Mouse (Mus musculus) hindbrain, embryonic 11.5 days (tissue): Measurements from ENCODE around the gene Nfasc. TPM values are rescaled to one million over a fixed set of nuclear protein-coding genes. Genes with fewer than 3 reads are reported as not detected.

Experiments
- ATAC-seq: fragments of 200-750 bp; cut with Nextera tagmentation; 2 replicates; pipeline ENCODE4 v1.8.0; 2017; ENCODE audit warnings: mild to moderate bottlenecking, moderate TSS enrichment, moderate library complexity; ENCODE audit not compliant: low FRiP score
- DNase-seq: peaks from one replicate; pipeline ENCODE4 v3.0.0-alpha.2; 2015; ENCODE audit warnings: low spot score
- H3K27ac ChIP-seq: fragments of 300-500 bp; sonication (generic); 2 replicates; pipeline ENCODE4 v1.5.1; 2014; ENCODE audit warnings: mild to moderate bottlenecking, low read depth, low read length
- H3K27me3 ChIP-seq: fragments of 300-500 bp; sonication (generic); 2 replicates; pipeline ENCODE4 v1.6.1; 2014; ENCODE audit warnings: mild to moderate bottlenecking, low read length, moderate library complexity, mixed read lengths; ENCODE audit not compliant: control insufficient read depth, insufficient read depth
- H3K36me3 ChIP-seq: fragments of 300-500 bp; sonication (generic); 2 replicates; pipeline ENCODE4 v1.6.1; 2014; ENCODE audit warnings: mild to moderate bottlenecking, low read length, moderate library complexity, mixed read lengths; ENCODE audit not compliant: control insufficient read depth, insufficient read depth
- H3K4me1 ChIP-seq: fragments of 300-500 bp; sonication (generic); replicated peaks from 2 replicates; pipeline ENCODE4 v1.6.1; 2014; ENCODE audit warnings: low read length, mixed read lengths; ENCODE audit not compliant: control insufficient read depth, insufficient read depth
- H3K4me2 ChIP-seq: fragments of 300-500 bp; sonication (generic); replicated peaks from 2 replicates; pipeline ENCODE4 v1.6.1; 2014; ENCODE audit warnings: mild to moderate bottlenecking, low read depth, low read length
- H3K4me3 ChIP-seq: fragments of 300-500 bp; sonication (generic); 2 replicates; pipeline ENCODE4 v1.5.1; 2014; ENCODE audit warnings: low read depth, low read length
- H3K9ac ChIP-seq: fragments of 300-500 bp; sonication (generic); 2 replicates; pipeline ENCODE4 v1.6.1; 2014; ENCODE audit warnings: low read depth, low read length
- H3K9me3 ChIP-seq: fragments of 300-500 bp; sonication (generic); 2 replicates; pipeline ENCODE4 v1.6.1; 2016; ENCODE audit warnings: low read length; ENCODE audit not compliant: control insufficient read depth
- whole genome bisulfite sequencing: fragments of 180-500 bp; shearing (Covaris S2); extraction: QIAGEN DNeasy Blood & Tissue Kit; methylation state at CpG from one replicate; pipeline ENCODE4 v1.1.7; 2014; 5-methylcytosine and 5-hydroxymethylcytosine counted together
- polyA plus RNA-seq: library from polyadenylated mRNA; unstranded; fragments of >200 nt; fragmentation: Nextera tagmentation; extraction: Ambion mirVana; gene quantifications from 2 replicates; pipeline ENCODE4 v1.2.1, GENCODE M21; 2014

Gene Nfasc
- polyA plus RNA-seq, 1 experiment from 2014 or later: 38.0 TPM

- Histone ChIP-seq H3K4me2 (peak within 1 kb of the TSS; percentile 56), H3K27me3 (peaks cover 26% of the 10 kb centered on the region), H3K27ac (peak within 1 kb of the TSS; percentile 75), H3K9ac (peak within 1 kb of the TSS; percentile 71), H3K36me3 (no peaks in the 10 kb centered on the region), H3K4me1 (peaks cover 5% of the 10 kb centered on the region; the same call in 1 of the 2 replicates), H3K9me3 (no peaks in the 10 kb centered on the region), H3K4me3 (peak within 1 kb of the TSS; percentile 42)
- ATAC-seq (peak; percentile 75), DNase-seq (peak; percentile 71)
- 1% methylated on average over 30 of the region's 30 CpGs for WGBS
These were observed 198.8 kb downstream of the Nfasc start, which contains the start of gene Cntn2 for GRCm38 (mm10) chr1:132542762-132543306. Gene Cntn2 (minus strand): TSS chr1:132543256.

- no peak for DNase-seq
- 11% methylated on average over 5 of the region's 5 CpGs for WGBS
- Histone ChIP-seq H3K27me3 (peaks cover 26% of the 10 kb centered on the region), H3K27ac (peak overlapping the region; percentile 75; the same call in 1 of the 2 replicates), H3K4me2 (peak overlapping the region; percentile 56), H3K9me3 (no peaks in the 10 kb centered on the region), H3K4me1 (peaks cover 5% of the 10 kb centered on the region; the same call in 1 of the 2 replicates), H3K4me3 (peak overlapping the region; percentile 42), H3K36me3 (no peaks in the 10 kb centered on the region), H3K9ac (peak overlapping the region; percentile 71)
- peak; percentile 26; the same call in 1 of the 2 replicates for ATAC-seq
These were observed 199.6 kb downstream of the Nfasc start for GRCm38 (mm10) chr1:132541824-132542599.

GRCm38 (mm10) chr1:132541171-132541823 lies 200.3 kb downstream of the Nfasc start:
- peak overlapping the region; percentile 42 for H3K4me3 ChIP-seq
- DNase-seq (peak; percentile 41), ATAC-seq (no peak)
- peaks cover 5% of the 10 kb centered on the region; the same call in 1 of the 2 replicates for H3K4me1 ChIP-seq
- peak overlapping the region; percentile 71 for H3K9ac ChIP-seq
- H3K27ac ChIP-seq: no peak overlapping the region
- WGBS: 4% methylated on average over 14 of the region's 14 CpGs
- peak overlapping the region; percentile 56 for H3K4me2 ChIP-seq
- no peaks in the 10 kb centered on the region for H3K9me3 ChIP-seq
- H3K36me3 ChIP-seq: no peaks in the 10 kb centered on the region
- peaks cover 26% of the 10 kb centered on the region for H3K27me3 ChIP-seq

GRCm38 (mm10) chr1:132540701-132541100 lies 200.9 kb downstream of the Nfasc start:
- Histone ChIP-seq H3K4me3 (peak overlapping the region; percentile 42), H3K27ac (no peak overlapping the region), H3K4me2 (peak overlapping the region; percentile 56), H3K36me3 (no peaks in the 10 kb centered on the region), H3K9me3 (no peaks in the 10 kb centered on the region), H3K9ac (peak overlapping the region; percentile 71; the same call in 1 of the 2 replicates), H3K27me3 (peaks cover 26% of the 10 kb centered on the region), H3K4me1 (peaks cover 5% of the 10 kb centered on the region; the same call in 1 of the 2 replicates)
- DNase-seq: no peak
- ATAC-seq: no peak
- WGBS: 61% methylated on average over 7 of the region's 7 CpGs

- ATAC-seq: no peak
- no peaks in the 10 kb centered on the region for H3K9me3 ChIP-seq
- H3K36me3 ChIP-seq: no peaks in the 10 kb centered on the region
- no peak overlapping the region for H3K27ac ChIP-seq
- DNase-seq: no peak
- H3K9ac ChIP-seq: no peak overlapping the region
- peaks cover 7% of the 10 kb centered on the region; the same call in 1 of the 2 replicates for H3K4me1 ChIP-seq
- H3K27me3 ChIP-seq: peaks cover 16% of the 10 kb centered on the region
- no peak overlapping the region for H3K4me3 ChIP-seq
- 77% methylated on average over 5 of the region's 5 CpGs for WGBS
- H3K4me2 ChIP-seq: no peak overlapping the region
These were observed 203.9 kb downstream of the Nfasc start for GRCm38 (mm10) chr1:132537736-132538135.

GRCm38 (mm10) chr1:132536416-132536815 lies 205.2 kb downstream of the Nfasc start:
- WGBS: 81% methylated on average over 3 of the region's 3 CpGs
- no peak for DNase-seq
- Histone ChIP-seq H3K9me3 (no peaks in the 10 kb centered on the region), H3K9ac (no peak overlapping the region), H3K4me1 (peaks cover 3% of the 10 kb centered on the region; the same call in 1 of the 2 replicates), H3K36me3 (no peaks in the 10 kb centered on the region), H3K4me3 (no peak overlapping the region), H3K27me3 (peaks cover 4% of the 10 kb centered on the region), H3K4me2 (no peak overlapping the region), H3K27ac (no peak overlapping the region)
- no peak for ATAC-seq

GRCm38 (mm10) chr1:132535541-132535940 lies 206.1 kb downstream of the Nfasc start:
- 89% methylated on average over 4 of the region's 4 CpGs for WGBS
- DNase-seq (no peak), ATAC-seq (no peak)
- H3K4me2 ChIP-seq: no peak overlapping the region
- peaks cover 5% of the 10 kb centered on the region for H3K4me1 ChIP-seq
- H3K9ac ChIP-seq: no peak overlapping the region
- no peaks in the 10 kb centered on the region for H3K36me3 ChIP-seq
- no peaks in the 10 kb centered on the region for H3K9me3 ChIP-seq
- no peak overlapping the region for H3K4me3 ChIP-seq
- H3K27me3 ChIP-seq: no peaks in the 10 kb centered on the region; the same call in 1 of the 2 replicates
- H3K27ac ChIP-seq: no peak overlapping the region; the same call in 1 of the 2 replicates

GRCm38 (mm10) chr1:132533840-132534239 lies 207.8 kb downstream of the Nfasc start:
- ATAC-seq (peak; percentile 23), DNase-seq (no peak)
- no peak overlapping the region for H3K4me3 ChIP-seq
- no peaks in the 10 kb centered on the region for H3K27me3 ChIP-seq
- no peak overlapping the region for H3K9ac ChIP-seq
- H3K27ac ChIP-seq: no peak overlapping the region
- H3K9me3 ChIP-seq: no peaks in the 10 kb centered on the region
- peaks cover 7% of the 10 kb centered on the region for H3K4me1 ChIP-seq
- 4% methylated on average over 6 of the region's 8 CpGs for WGBS
- H3K36me3 ChIP-seq: no peaks in the 10 kb centered on the region
- H3K4me2 ChIP-seq: no peak overlapping the region
